Mouse (Mus musculus): Measurements from ENCODE around the gene Mafk.

DNA sequence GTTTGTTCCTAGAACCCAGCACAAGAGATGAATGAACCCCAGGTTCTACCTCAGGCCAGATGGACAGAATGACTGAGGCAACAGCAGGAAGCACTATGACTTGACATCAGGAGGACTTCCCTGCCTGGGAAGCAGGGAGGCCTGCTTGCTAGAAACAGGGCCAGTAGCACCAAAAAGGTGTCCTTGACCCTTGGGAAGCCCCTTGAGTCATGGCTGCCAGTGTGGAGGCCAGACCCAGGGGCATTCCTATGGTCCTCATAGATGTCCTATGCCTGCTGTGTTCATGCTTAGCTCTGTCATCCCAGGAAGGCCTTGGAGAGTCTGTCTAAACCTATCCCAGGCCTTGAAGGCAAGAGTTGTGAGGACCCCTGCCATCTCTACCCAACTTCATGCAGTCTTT lies 25.1 kb downstream of the Mafk start:
- no peak for TF ChIP-seq GATA1 (IDR thresholded peaks at IDR 0.05; ENCODE audit: low read length)
- no peak for TF ChIP-seq TAL1 (IDR thresholded peaks at IDR 0.05; ENCODE audit: low read length)

Measured in erythroblast, embryonic 14.5 days (primary cell).